Mouse (Mus musculus): ENCODE measurements around the gene Trove2.
A peak's percentile ranks its signal among the peaks of the same experiment; 100 is the strongest.
"Not testable (repeated sequence)": the region's sequence is repeated elsewhere in the genome, so short reads cannot be mapped to it uniquely, and the experiment has no call there.

Trove2 gene

DNA sequence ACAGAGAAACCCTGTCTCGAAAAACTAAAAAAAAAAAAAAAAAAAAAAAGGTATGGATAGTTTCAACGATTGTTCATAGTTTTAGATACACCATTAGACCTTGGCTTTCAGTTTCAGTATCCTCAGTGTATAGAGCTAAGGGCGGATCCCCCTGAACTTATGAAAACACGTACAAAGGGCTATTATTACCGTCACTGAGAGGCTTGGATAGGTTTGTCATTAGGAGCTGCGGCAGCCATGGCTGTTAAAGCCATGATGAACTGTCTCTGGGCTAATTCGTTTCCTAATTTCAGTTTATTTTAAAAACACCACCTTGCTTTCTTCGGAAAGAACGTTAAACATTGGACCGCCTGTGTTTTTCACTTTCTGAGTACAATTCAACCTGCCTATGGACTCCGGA lies 38.1 kb downstream of the Trove2 start:
- DNase-seq = no peak

DNA sequence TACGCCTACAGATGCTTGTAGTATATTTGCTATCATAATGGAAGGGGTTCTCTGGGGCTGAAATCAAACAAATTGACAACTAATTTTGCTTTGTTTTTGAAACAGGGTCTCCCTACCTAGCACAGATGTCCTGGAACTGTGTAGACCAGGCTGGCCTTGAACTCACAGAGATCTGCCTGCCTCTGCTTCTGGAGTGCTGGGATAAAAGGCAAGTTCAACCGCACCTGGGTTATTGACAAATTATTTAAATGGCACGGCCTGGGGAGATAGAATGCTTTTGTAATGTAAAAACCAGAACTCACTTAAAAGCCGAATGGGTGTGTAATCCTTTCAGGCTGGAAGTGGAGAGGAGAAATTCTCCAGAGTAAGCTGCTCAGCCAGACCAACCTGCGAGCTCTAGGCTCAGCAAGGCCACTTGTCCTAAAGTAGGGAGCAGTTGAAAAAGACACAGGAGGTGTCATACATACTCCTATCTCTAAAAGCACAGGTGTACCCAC lies 42.9 kb downstream of the Trove2 start:
- no peak for DNase-seq

DNA sequence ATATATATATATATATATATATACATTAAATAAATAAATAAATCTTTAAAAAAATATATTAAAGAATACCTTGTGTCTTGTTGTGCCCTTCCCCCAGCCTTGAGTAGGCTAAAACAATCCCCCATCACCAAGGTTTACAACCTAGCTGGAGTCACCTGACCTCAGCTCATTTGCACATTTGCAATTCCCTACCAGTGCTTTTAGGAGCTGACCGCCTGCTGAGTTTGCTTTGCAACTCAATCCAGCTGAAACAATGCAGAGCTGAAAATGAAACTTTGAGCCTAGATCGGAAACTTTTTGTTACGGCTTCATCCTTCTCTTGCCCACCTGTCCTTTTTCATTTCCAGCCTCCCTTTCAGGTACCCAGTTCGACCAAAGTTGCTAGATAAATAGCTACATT lies 45.2 kb downstream of the Trove2 start:
- no peak for DNase-seq

DNA sequence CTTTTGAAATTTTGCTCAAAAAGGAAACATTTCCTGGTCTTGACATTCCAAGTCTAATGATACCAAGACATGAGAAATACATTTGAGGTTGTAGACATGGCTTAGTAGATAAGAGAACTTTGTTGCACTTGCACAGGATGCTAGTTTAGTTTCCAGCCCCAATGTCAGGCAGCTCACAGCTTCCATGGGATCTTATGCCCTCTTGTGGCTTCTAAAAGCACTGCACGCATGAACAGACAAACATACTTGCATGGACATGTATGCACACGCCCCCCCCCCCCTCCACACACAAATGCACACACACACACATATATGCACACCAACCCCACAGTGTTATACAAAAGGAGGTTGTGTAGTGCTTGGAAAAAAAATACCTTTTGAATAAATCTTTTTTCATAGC lies 46.0 kb downstream of the Trove2 start:
- peak; percentile 7 to 26 for DNase-seq

DNA sequence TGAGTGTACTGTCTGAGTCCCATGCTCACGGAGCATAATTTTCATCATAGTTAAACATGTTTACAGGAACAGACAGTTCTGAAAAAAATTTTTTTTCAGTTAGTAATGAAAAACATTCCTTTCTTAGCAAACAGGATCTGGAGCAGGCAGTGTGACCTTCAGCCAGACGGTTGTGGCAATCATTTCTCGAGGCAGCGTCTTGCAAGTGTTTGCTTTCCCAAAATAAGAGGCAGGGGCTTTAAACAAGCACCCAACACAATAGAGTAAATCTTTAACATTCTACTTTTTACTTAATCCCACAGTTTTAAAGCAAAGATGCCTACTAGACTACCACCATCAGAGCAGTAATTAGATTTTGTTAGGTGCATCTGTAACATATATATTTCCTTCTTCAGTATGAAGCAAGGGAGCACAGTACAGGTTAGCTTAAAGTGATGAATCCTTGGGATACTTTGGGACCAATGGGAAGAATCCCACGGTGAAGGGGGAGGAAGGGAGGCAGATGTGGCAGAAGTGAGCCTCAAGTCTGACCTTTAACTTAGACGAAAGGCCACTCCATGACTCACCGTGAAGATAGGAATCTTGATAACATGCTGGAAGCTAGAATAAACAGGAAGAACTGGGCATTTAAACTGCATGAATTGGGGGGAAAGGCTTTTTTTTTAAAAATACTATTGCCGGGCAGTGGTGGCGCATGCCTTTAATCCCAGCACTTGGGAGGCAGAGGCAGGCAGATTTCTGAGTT lies 49.0 kb downstream of the Trove2 start:
- no peak for DNase-seq

DNA sequence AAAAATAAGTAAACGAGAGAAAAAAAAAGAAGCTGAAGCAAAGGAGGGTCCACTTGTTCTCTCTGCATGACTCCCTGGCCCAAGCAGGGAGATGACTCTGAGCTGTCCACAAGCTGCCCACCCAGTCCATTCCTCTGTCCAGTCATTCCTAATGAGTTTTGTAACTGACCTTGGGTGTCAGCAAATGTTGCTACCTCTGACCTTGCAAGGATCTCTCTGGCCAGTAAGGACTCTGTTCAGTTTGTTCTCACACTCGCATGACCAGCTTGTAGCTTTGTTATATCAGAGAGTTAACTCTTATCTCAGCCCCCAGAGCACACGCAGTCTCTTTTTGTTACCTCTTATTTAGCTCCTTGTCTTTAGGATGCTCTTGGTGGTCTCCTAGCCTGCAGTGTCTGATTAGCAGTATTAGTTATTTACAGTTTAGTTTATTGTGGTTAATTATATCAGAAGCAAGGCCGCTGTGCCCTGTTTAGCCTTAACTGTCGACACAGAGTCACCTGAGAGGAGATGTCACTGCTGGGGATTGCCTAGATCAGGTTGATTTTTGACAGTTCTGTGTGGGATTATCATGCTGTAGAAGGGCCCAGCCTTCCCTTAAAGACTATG lies 52.3 kb downstream of the Trove2 start:
- DNase-seq = no peak

DNA sequence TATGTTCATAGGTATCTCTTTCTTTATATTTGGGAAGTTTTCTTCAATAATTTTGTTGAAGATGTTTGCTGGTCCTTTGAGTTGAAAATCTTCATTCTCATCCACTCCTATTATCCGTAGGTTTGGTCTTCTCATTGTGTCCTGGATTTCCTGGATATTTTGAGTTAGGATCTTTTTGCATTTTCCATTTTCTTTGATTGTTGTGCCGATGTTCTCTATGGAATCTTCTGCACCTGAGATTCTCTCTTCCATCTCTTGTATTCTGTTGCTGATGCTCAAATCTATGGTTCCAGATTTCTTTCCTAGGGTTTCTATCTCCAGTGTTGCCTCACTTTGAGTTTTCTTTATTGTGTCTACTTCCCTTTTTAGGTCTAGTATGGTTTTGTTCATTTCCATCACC lies 60.8 kb downstream of the Trove2 start, which contains the start of gene Glrx2:
TSS of gene Glrx2 (plus strand) at position 301 of the 400 bp plus-strand sequence.
- not testable (repeated sequence) for DNase-seq

DNA sequence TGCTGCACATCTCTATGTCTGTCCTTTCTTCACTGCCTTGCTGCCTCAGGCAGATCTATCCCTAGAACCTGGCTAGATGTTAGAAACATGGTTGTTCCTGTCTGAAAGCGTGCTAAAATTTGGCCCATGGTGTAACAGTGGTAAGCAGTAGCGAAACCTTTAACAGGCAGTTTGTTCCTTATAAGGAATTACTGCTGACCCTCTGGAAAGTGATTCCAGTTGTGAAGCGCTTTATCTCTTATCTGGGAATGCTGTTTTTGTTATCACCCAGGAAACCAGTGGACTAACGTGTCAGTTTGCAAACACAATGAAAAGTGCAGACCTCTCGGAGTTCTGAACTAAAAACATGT lies 66.3 kb downstream of the Trove2 start:
- DNase-seq = no peak

DNA sequence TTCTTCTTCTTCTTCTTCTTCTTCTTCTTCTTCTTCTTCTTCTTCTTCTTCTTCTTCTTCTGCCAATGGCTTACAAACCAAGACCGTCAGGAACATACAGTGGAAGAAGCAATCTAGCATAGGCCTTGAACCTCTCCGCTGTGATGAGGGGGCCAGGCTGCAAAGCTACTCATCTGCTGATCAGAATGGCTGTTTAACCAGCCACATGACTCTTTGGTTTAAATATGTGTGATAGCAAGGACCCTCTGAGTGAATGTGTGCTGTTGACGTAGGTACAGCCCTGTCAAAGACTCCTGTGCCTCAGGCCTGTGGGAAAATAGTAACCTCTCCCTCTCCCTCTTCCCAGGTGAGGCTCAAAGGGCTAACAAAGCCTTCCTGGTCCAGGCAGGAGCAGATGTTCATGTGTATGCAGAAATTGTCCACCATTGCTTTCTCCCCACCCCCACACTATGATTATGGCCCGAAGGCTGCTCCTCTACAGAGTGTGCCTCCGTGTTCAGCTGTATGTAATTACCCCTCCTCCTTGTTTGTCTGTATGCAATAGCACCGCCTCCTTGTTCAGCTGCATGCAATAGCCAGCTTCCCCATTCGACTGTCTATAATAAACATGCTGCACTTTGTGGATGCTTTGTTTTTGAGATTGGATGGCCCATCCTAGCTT lies 66.8 kb downstream of the Trove2 start:
- DNase-seq = no peak

DNA sequence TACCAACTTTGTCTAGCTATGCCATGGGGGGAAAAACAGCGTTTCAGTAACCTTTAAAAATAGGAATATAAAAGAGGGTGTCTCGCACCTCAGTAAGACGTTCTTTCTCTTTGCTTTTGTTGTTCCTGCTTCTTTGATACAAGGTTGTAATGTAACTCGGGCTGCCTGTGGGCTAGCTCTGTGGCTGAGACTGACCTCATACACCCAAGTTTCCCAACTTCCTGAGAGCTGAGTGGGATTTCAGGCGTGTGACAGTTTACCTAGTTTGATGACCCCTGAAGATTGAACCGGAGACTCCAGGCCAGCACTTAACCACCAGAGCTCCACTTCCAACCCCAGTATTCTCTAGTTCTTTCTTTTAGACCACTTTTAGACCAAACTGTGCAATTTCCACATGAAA lies 68.5 kb downstream of the Trove2 start:
- DNase-seq = no peak

DNA sequence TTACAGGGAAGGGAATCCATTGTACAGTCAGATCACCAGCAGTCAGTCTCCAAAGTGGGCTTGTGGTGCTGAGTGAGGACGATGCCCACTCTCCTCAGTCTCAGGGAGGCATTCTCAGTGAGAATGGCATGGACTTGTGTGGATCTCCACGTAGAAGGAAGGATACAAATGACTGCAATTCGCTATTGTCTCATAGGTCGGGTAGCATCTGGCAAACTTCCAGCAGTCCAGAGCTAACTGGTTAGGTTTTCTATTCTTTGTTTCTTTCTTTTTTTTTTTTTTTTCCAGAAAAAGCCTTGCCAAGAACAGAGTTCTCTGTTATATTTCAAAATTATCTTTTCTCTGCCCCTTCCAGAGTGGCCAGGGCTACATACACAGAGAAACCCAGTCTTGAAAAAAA lies 69.9 kb downstream of the Trove2 start:
- DNase-seq = no peak

DNA sequence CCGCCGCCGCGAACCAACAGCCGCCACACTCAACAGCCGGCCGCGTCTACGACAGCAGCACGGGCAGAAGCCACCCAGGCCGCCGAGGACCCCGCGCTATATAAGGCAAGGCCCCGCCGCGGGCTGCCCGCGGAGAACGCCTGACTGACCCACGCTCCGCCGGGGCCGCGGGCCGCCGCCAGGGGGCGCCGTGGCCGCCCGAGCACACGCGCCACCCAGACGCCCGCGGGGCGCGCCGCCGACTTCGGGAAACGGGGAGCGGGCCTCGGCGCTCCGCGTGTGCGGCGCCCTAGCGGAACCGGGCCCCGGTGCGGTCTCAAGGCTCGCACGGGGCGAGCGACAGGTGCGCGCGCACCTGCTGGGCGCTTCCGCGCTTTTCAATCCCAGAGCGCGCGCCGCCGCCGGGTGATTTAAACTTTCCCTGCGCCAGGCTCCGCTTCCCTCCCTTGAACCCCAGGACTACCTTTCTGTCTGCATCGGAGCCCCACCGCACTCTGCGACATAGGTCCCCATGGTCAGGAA lies 74.1 kb downstream of the Trove2 start, which contains the start of gene Cdc73:
TSS of gene Cdc73 (minus strand) at position 153 of the 522 bp plus-strand sequence.
- DNase-seq = peak; percentile 92 to 95

DNA sequence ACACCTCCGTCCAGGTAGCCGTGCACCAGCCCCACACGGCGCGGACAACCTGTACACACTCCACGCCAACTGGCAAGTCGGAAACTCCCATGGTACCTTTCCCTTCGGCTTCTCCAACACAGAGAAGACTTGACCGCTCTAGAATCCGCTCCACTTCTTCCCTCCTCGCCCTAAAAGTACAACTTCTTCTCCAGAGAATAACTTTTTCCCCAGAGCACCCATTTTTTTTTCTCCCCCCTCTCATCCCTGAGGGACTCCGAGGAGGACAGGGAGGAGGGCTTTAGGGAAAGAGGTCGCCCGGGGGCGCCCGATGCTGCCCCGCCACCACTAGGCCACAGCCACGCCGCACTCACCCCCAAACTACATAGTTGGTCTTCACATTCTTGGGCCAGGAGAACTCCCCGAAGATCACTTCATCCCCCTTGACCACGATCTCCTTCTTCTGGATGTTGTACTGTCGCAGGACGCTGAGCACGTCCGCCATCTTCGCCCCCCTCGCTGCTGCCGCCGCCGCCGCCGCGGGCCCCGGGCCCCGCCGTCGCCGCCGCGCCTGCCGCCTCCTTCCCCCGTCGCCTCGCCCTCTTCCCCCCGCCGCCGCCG lies 74.6 kb downstream of the Trove2 start:
- DNase-seq = no peak

DNA sequence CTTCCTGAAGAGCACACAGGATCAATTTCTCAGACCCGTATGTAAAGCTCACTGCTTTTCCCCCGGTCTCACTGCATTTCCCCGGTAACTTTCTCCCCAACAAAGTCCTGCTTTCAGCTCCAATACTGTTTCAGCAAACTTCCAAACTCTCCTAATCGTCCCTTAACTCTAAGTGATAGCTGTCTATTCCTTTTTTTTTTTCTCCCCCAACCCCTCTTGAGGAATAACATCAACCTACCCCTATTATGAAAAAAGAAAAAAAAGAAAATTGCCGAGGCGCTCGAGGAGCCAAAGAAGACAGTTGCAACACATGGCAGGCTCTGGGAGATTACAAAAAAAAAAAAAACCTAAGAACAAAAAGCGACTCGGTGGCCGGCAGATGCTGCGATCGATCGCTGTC lies 75.1 kb downstream of the Trove2 start:
- no peak for DNase-seq
